Mouse (Mus musculus) neutrophil, adult 83 days (primary cell): ENCODE measurements around the gene Rpl41. TPM values are rescaled to one million over a fixed set of nuclear protein-coding genes. Genes with fewer than 3 reads are reported as not detected.

Experiments
- total RNA-seq, 2 experiments: library from RNA; stranded (reverse); gene quantifications; one replicate each; pipeline ENCODE4 v1.2.4; 2023

Rpl41 gene
- total RNA-seq = 1,000 to 10,000 TPM; 1,718 to 1,914 TPM

GRCm38 (mm10) chr10:128548947-128549681 is at the start of gene Rpl41:
Gene Rpl41 (minus strand): TSS chr10:128549305.

GRCm38 (mm10) chr10:128589464-128590192 is 40.5 kb upstream of the Rpl41 start, which contains the start of gene Erbb3:
Gene Erbb3 (minus strand): TSS chr10:128589652.

GRCm38 (mm10) chr10:128565788-128566531 is 16.9 kb upstream of the Rpl41 start, which contains the start of gene Pa2g4:
Gene Pa2g4 (minus strand): TSS chr10:128565987.

GRCm38 (mm10) chr10:128547361-128548032 is 1.6 kb downstream of the Rpl41 start, which contains the start of gene Zc3h10:
Gene Zc3h10 (minus strand): TSS chr10:128547774.

GRCm38 (mm10) chr10:128525671-128526308 is 23.3 kb downstream of the Rpl41 start, which contains the start of gene Esyt1:
Gene Esyt1 (minus strand): TSS chr10:128525871.

GRCm38 (mm10) chr10:128498590-128498989 is 50.5 kb downstream of the Rpl41 start, which contains the start of gene Myl6b:
Gene Myl6b (minus strand): TSS chr10:128498685.

Other genes starting within 250 kb of the Rpl41 start
- gene Pan2, start 246.0 kb downstream of the Rpl41 start, total RNA-seq = 10 to 100 TPM; 30.3 to 33.9 TPM
- gene Cnpy2, start 226.8 kb downstream of the Rpl41 start, total RNA-seq = 10 to 100 TPM; 34.4 to 34.6 TPM
- gene Cs, start 211.6 kb downstream of the Rpl41 start, total RNA-seq = 100 to 1,000 TPM; 101 to 107 TPM
- 10 to 100 TPM; 15.7 to 16.2 TPM for gene Coq10a, start 180.3 kb downstream of the Rpl41 start, total RNA-seq
- 10 to 100 TPM; 39.9 to 40.3 TPM for gene Ankrd52, start 172.2 kb downstream of the Rpl41 start, total RNA-seq
- gene Slc39a5, start 148.1 kb downstream of the Rpl41 start, total RNA-seq = not detected
- 10 to 100 TPM; 36.2 to 39.9 TPM for gene Nabp2, start 137.8 kb downstream of the Rpl41 start, total RNA-seq
- gene Rnf41, start 137.6 kb downstream of the Rpl41 start, total RNA-seq = 10 to 100 TPM; 34.9 to 38.0 TPM
- 10 to 100 TPM; 94.8 to 95.9 TPM for gene Smarcc2, start 90.1 kb downstream of the Rpl41 start, total RNA-seq
- gene Myl6, start 55.2 kb downstream of the Rpl41 start, total RNA-seq = 1,000 to 10,000 TPM; 1,082 to 1,094 TPM
- gene Myl6b, start 50.6 kb downstream of the Rpl41 start, total RNA-seq = 1 to 10 TPM; 2.3 to 2.7 TPM
- 100 to 1,000 TPM; 141 to 160 TPM for gene Esyt1, start 23.4 kb downstream of the Rpl41 start, total RNA-seq
- gene Zc3h10, start 1.5 kb downstream of the Rpl41 start, total RNA-seq = 10 to 100 TPM; 25.3 to 27.3 TPM
- gene Pa2g4, start 16.7 kb upstream of the Rpl41 start, total RNA-seq = 10 to 100 TPM; 50.1 to 53.8 TPM
- 1 to 10 TPM in 1 of 2 experiments, under 1 TPM in 1; 0.85 to 1.1 TPM for gene Erbb3, start 40.3 kb upstream of the Rpl41 start, total RNA-seq
- gene Rps26, start 77.4 kb upstream of the Rpl41 start, total RNA-seq = 100 to 1,000 TPM; 512 to 560 TPM
- gene Ikzf4, start 96.7 kb upstream of the Rpl41 start, total RNA-seq = not detected
- gene Suox, start 124.8 kb upstream of the Rpl41 start, total RNA-seq = 1 to 10 TPM; 3.1 to 4.9 TPM
- 100 to 1,000 TPM; 108 to 111 TPM for gene Rab5b, start 147.0 kb upstream of the Rpl41 start, total RNA-seq
- gene Pmel, start 154.9 kb upstream of the Rpl41 start, total RNA-seq = 1 to 10 TPM; 2.4 to 3.0 TPM
- gene Cdk2, start 155.7 kb upstream of the Rpl41 start, total RNA-seq = 10 to 100 TPM; 81.0 to 81.2 TPM
- gene Dgka, start 195.6 kb upstream of the Rpl41 start, total RNA-seq = 10 to 100 TPM; 42.5 to 51.0 TPM
- gene Pym1, start 198.6 kb upstream of the Rpl41 start, total RNA-seq = 10 to 100 TPM; 18.2 to 22.3 TPM
- 1 to 10 TPM; 6.6 to 7.3 TPM for gene Mmp19, start 241.6 kb upstream of the Rpl41 start, total RNA-seq